Mouse (Mus musculus) lung, embryonic 16.5 days (tissue): Measurements from ENCODE around the gene Axin1. TPM values are rescaled to one million over a fixed set of nuclear protein-coding genes. Genes with fewer than 3 reads are reported as not detected.
"Not testable (repeated sequence)": the region's sequence is repeated elsewhere in the genome, so short reads cannot be mapped to it uniquely, and the experiment has no call there.

ENCODE experiments used
- ATAC-seq: fragments of 200-750 bp; cut with Nextera tagmentation; 2 replicates; pipeline ENCODE4 v1.8.0; 2017; ENCODE audit warnings: low read depth, mild to moderate bottlenecking, moderate library complexity
- H3K27ac ChIP-seq: fragments of 300-500 bp; sonication (generic); 2 replicates; pipeline ENCODE4 v1.5.1; 2014; ENCODE audit warnings: mild to moderate bottlenecking, control low read depth, low read length
- H3K27me3 ChIP-seq: fragments of 300-500 bp; sonication (generic); 2 replicates; pipeline ENCODE4 v1.6.1; 2014; ENCODE audit warnings: low read depth, low read length, mixed read lengths; ENCODE audit not compliant: control insufficient read depth, insufficient read depth
- H3K36me3 ChIP-seq: fragments of 300-500 bp; sonication (generic); 2 replicates; pipeline ENCODE4 v1.6.1; 2014; ENCODE audit warnings: low read length; ENCODE audit not compliant: control insufficient read depth, insufficient read depth
- H3K4me1 ChIP-seq: fragments of 300-500 bp; sonication (generic); replicated peaks from 2 replicates; pipeline ENCODE4 v1.6.1; 2014; ENCODE audit warnings: low read length, mixed read lengths; ENCODE audit not compliant: control insufficient read depth, insufficient read depth
- H3K4me2 ChIP-seq: fragments of 300-500 bp; sonication (generic); 2 replicates; pipeline ENCODE4 v1.6.1; 2014; ENCODE audit warnings: low read depth, low read length, control low read depth
- H3K4me3 ChIP-seq: fragments of 300-500 bp; sonication (generic); 2 replicates; pipeline ENCODE4 v1.5.1; 2014; ENCODE audit warnings: mild to moderate bottlenecking, low read length, control low read depth
- H3K9ac ChIP-seq: fragments of 300-500 bp; sonication (generic); 2 replicates; pipeline ENCODE4 v1.6.1; 2014; ENCODE audit warnings: low read length, control low read depth
- H3K9me3 ChIP-seq: fragments of 300-500 bp; sonication (generic); 2 replicates; pipeline ENCODE4 v1.6.1; 2016; ENCODE audit warnings: low read length; ENCODE audit not compliant: control insufficient read depth
- WGBS: fragments of 180-500 bp; shearing (Covaris S2); extraction: QIAGEN DNeasy Blood & Tissue Kit; methylation state at CpG from one replicate; pipeline ENCODE4 v1.1.7; 2014; 5-methylcytosine and 5-hydroxymethylcytosine counted together
- polyA plus RNA-seq: library from polyadenylated mRNA; unstranded; fragments of >200 nt; fragmentation: Nextera tagmentation; extraction: Ambion mirVana; gene quantifications from 2 replicates; pipeline ENCODE4 v1.2.1, GENCODE M21; 2015

Gene Axin1
- polyA plus RNA-seq, 1 experiment from 2014 or later = 7.4 TPM

DNA sequence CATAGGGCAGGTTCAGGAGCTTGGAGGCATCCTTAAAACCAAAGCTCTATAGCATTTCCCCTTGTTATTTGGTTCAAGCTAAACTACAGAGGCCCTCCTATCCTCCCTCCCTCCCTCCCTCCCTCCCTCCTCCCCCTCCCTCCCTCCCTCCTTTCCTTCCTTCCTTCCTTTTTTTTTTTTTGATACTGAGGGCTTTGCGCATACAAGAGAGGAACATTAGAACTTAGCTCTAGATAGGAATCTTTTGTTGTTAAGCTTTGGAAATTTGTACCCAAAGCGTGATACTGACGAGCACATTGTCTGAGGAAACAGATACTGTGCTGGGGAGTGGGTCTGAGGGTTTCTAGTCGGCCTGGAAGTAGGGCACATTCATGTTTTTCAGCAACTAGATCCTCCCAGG is 32.9 kb upstream of the Axin1 start:
- 56% methylated on average over 4 of the region's 4 CpGs for WGBS
- no peak overlapping the region for H3K4me3 ChIP-seq

DNA sequence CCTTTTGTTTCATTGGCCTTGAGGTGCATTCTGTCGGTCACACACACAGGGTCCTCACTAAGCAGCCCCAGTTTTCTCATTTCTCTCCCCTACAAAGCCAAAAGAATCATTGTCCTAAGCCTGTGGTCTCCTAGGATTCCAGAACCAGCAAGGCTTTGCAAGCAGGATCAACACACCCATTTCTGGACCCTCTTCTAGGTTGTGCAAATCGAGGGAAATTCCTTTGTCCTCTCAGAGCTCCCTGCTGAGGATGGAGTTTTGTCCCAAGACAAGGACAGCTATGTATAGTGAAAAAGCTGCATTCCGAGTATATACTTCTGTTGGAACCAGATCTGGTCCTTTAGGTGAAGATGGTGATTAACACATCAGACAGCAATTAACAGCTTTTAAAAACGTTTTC is 28.3 kb upstream of the Axin1 start:
- Histone ChIP-seq H3K4me1 (peaks cover 5% of the 10 kb centered on the region; the same call in 1 of the 2 replicates), H3K4me2 (no peak overlapping the region), H3K36me3 (no peaks in the 10 kb centered on the region), H3K9ac (no peak overlapping the region), H3K27ac (no peak overlapping the region), H3K27me3 (peaks cover 49% of the 10 kb centered on the region), H3K4me3 (no peak overlapping the region), H3K9me3 (no peaks in the 10 kb centered on the region)
- ATAC-seq = no peak
- 30% methylated on average over 4 of the region's 4 CpGs for WGBS

More for the DNA sequence above, 32.9 kb upstream of the Axin1 start:
- ATAC-seq = no peak
- H3K27ac ChIP-seq = no peak overlapping the region
- H3K27me3 ChIP-seq = peaks cover 5% of the 10 kb centered on the region; the same call in 1 of the 2 replicates
- H3K36me3 ChIP-seq = no peaks in the 10 kb centered on the region
- no peak overlapping the region for H3K9ac ChIP-seq
- no peak overlapping the region for H3K4me2 ChIP-seq
- no peaks in the 10 kb centered on the region for H3K9me3 ChIP-seq
- H3K4me1 ChIP-seq = no peaks in the 10 kb centered on the region

DNA sequence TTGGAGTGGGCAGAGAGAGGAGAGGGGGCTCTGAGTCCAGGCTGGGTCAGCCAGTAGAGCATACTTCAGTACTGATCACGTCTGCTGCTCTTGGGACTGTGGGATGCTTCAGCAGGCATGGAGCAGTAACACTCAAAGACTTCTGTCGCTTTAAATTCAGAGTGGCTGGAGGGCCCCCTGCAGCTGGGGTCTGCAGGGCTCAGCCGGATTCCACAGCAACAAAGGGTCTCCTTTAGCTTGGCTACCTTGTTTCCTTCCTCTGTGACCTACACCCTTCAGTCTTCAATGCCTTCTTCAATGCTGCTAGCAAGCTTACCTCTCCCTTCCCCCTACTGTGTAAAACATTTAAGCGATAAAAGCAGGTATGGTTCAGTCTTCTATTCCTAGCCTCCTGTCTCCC is 27.5 kb upstream of the Axin1 start:
- 2% methylated on average over 4 of the region's 4 CpGs for WGBS
- Histone ChIP-seq H3K27ac (no peak overlapping the region), H3K4me2 (no peak overlapping the region)

DNA sequence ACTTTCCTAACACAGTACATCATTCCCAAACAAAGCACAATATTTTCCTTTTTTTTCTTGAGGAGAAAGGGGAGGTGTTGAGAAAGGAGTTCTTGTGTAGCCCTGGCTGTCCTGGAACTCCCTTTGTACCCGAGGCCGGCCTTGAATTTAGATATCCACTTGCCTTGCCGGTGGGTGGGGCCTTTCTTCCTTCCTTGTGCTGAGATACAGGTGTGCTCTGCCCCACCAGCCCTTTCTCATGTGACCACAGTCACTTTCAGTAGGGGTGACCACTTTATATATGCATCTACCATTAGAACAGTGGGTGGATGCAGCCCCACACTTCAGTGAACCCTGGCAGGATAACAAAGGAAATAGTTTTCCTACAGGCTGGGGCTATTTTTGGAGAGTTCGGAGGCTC is 26.8 kb upstream of the Axin1 start:
- H3K9me3 ChIP-seq = no peaks in the 10 kb centered on the region
- 18% methylated on average over 4 of the region's 4 CpGs for WGBS
- H3K4me1 ChIP-seq = peaks cover 5% of the 10 kb centered on the region; the same call in 1 of the 2 replicates
- no peak overlapping the region for H3K27ac ChIP-seq
- no peak for ATAC-seq
- H3K9ac ChIP-seq = no peak overlapping the region
- no peaks in the 10 kb centered on the region for H3K36me3 ChIP-seq
- H3K4me2 ChIP-seq = no peak overlapping the region
- no peak overlapping the region for H3K4me3 ChIP-seq
- peaks cover 62% of the 10 kb centered on the region for H3K27me3 ChIP-seq

More for the DNA sequence above, 27.5 kb upstream of the Axin1 start:
- Histone ChIP-seq H3K9ac (no peak overlapping the region), H3K27me3 (peaks cover 58% of the 10 kb centered on the region), H3K9me3 (no peaks in the 10 kb centered on the region), H3K36me3 (no peaks in the 10 kb centered on the region), H3K4me3 (no peak overlapping the region), H3K4me1 (peaks cover 5% of the 10 kb centered on the region; the same call in 1 of the 2 replicates)
- no peak for ATAC-seq

DNA sequence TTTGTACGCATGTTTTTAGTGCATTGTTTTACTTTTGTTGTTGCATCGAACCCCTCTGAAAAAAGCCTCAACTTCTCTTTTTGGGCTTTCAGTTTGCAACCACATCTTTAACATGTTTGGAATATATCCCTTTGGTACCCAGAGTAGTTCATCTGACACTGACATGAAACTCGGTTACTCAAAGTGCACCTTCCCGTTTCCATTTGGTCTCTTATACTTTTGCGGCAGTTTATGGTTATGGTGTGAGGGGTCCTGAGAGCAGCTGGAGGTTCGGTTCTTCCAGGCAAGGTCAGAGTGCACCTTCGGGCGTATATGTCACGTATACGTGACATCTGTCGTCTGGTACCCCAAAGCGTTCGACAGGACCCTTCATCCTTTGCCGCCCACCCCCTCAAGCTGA is 25.7 kb upstream of the Axin1 start:
- peaks cover 5% of the 10 kb centered on the region; the same call in 1 of the 2 replicates for H3K4me1 ChIP-seq

DNA sequence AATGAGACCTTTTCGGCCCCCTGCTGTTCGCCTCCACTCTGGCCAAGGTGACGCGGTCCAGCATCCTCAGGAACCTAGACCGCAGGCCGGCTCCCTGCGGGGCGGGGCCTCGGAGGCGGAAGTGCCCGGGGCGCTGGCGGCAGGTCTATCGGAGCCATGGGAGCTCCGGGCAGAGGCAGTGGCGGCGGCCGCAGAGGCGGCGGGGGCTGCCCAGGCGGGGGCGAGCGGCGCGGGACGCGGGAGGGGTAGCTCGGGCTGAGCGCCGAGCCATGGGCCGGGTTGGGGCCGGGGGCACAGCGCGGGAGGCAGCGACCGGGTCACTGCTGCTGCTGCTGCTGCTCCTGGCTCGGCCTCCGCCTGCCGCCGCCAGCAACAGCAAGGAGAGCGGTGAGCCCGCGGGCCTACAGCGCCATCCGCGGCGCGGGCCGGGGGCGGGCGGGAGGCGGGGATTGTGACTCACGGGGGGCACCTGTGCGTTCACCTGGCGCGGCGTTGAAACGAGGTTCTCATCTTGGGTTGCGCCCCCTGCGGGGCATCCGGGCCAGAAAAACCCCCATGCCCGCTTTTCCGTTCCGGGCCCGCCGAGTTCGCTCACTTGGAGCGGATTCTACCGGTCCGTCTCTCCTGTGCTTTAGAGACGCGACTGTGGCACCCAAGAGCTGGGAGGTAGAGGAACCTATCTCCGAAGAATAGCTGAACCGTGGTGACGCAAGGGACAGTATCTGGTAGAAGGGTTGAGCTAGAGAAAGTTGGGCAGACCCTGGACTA is 25.1 kb upstream of the Axin1 start, which contains the start of gene Tmem8:
TSS of gene Tmem8 (plus strand) at position 119 of the 768 bp plus-strand sequence.
- no peaks in the 10 kb centered on the region for H3K36me3 ChIP-seq
- under 1% methylated on average over 57 of the region's 75 CpGs for WGBS
- no peak within 1 kb of the TSS for H3K27ac ChIP-seq
- peak within 1 kb of the TSS; percentile 72 for H3K4me3 ChIP-seq
- peak within 1 kb of the TSS; percentile 75 for H3K9ac ChIP-seq
- H3K4me1 ChIP-seq = peaks cover 5% of the 10 kb centered on the region; the same call in 1 of the 2 replicates
- peaks cover 66% of the 10 kb centered on the region for H3K27me3 ChIP-seq
- ATAC-seq = peak; percentile 73
- peak within 1 kb of the TSS; percentile 98 for H3K4me2 ChIP-seq
- no peaks in the 10 kb centered on the region for H3K9me3 ChIP-seq

More for the DNA sequence above, 25.7 kb upstream of the Axin1 start:
- Histone ChIP-seq H3K4me3 (peak overlapping the region; percentile 72), H3K27me3 (peaks cover 66% of the 10 kb centered on the region), H3K4me2 (peak overlapping the region; percentile 98), H3K27ac (no peak overlapping the region), H3K9me3 (no peaks in the 10 kb centered on the region), H3K36me3 (no peaks in the 10 kb centered on the region), H3K9ac (peak overlapping the region; percentile 75; the same call in 1 of the 2 replicates)
- WGBS = 16% methylated on average over 14 of the region's 14 CpGs
- ATAC-seq = no peak; the same call in 1 of the 2 replicates

DNA sequence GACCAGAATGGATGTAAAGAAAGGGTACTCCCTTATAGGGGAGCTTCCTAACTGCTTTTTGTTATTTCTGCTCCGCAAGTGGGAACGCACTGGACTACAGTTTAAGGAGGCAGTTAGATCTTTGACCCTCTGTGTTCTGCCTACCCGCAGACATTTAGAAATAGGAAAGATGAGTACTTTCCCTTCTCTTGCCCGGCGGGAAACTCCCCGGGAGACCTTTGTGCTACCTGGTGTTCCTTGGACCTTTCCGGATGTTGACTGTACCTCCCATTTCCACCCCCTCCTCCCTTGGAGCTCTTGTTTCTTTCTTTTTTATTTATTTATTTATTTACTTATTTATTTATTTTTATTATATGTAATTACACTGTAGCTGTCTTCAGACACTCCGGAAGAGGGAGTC is 24.4 kb upstream of the Axin1 start:
- Histone ChIP-seq H3K27me3 (peaks cover 68% of the 10 kb centered on the region), H3K9me3 (no peaks in the 10 kb centered on the region), H3K4me3 (peak overlapping the region; percentile 72), H3K4me1 (peaks cover 5% of the 10 kb centered on the region; the same call in 1 of the 2 replicates), H3K27ac (no peak overlapping the region), H3K36me3 (no peaks in the 10 kb centered on the region), H3K9ac (peak overlapping the region; percentile 75), H3K4me2 (peak overlapping the region; percentile 98)
- WGBS = 6% methylated on average over 8 of the region's 8 CpGs
- no peak for ATAC-seq

DNA sequence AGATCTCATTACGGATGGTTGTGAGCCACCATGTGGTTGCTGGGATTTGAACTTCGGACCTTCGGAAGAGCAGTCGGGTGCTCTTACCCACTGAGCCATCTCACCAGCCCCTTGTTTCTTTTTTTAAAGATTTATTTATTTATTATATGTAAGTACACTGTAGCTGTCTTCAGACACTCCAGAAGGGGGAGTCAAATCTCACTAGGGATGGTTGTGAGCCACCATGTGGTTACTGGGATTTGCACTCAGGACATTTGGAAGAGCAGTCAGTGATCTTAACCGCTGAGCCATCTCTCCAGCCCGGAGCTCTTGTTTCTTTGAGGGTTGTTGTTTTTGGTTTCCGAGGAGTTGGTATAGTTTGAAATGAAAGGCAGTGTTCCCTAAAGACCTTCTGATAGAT is 24.0 kb upstream of the Axin1 start:
- not testable (repeated sequence) for H3K9me3 ChIP-seq, H3K4me1 ChIP-seq, H3K36me3 ChIP-seq, H3K4me2 ChIP-seq, H3K27ac ChIP-seq, H3K4me3 ChIP-seq, H3K9ac ChIP-seq, ATAC-seq
- 66% methylated on average over 7 of the region's 7 CpGs for WGBS
- peaks cover 68% of the 10 kb centered on the region for H3K27me3 ChIP-seq

DNA sequence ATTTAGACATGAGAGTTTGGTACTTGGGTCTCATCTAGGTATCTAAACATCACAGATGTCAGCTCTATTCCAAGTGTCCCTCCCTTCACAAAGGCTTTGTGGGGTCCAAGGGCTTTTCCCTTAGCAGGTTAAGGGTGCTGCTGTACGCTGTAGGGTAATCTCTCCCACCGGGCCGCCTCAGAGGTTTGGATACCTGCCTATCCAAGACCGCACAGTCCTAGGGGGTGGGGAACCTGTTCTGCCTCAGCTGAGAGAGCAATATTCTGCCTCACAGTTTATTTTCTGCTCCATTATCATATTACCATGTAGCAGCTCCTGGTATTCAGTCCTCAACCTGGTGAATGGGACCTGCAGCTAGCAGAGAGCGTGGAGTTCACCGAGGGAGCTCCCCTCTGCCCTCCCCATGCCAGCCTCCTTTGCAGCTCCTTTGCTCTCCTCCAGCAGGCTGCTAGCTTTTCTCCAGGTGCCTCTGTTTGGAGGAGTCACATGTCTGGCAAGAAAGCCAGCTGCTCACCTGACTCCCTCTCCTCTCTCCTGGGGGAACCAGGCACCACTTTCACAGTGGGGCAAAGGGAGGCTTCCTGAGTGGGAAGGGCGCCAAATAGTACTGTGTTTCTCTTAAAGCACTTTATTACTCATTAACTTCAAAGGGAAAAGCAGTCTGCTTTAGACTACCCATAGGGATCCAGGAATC is 23.1 kb upstream of the Axin1 start:
- H3K4me2 ChIP-seq = 0 out of 2 replicates have a peak overlapping the region, but pooled peaks have one; percentile 4
- no peaks in the 10 kb centered on the region for H3K36me3 ChIP-seq
- peak; percentile 29; the same call in 1 of the 2 replicates for ATAC-seq
- WGBS = 59% methylated on average over 7 of the region's 7 CpGs
- no peak overlapping the region for H3K9ac ChIP-seq
- H3K27ac ChIP-seq = no peak overlapping the region
- H3K4me1 ChIP-seq = peaks cover 7% of the 10 kb centered on the region; the same call in 1 of the 2 replicates
- H3K9me3 ChIP-seq = no peaks in the 10 kb centered on the region
- peaks cover 65% of the 10 kb centered on the region for H3K27me3 ChIP-seq
- H3K4me3 ChIP-seq = no peak overlapping the region
